Mouse (Mus musculus) B cell, adult (primary cell): ENCODE measurements around the gene Capn3. TPM values are rescaled to one million over a fixed set of nuclear protein-coding genes. Genes with fewer than 3 reads are reported as not detected.

Source experiments
- total RNA-seq: library from RNA; stranded (reverse); gene quantifications from 4 replicates; pipeline ENCODE4 v1.2.4, GENCODE M21; 2023; ENCODE audit not compliant: inconsistent age

The Capn3 gene
- total RNA-seq: 0.67 to 3.9 TPM (median 1.4 TPM) in 4 replicates

DNA sequence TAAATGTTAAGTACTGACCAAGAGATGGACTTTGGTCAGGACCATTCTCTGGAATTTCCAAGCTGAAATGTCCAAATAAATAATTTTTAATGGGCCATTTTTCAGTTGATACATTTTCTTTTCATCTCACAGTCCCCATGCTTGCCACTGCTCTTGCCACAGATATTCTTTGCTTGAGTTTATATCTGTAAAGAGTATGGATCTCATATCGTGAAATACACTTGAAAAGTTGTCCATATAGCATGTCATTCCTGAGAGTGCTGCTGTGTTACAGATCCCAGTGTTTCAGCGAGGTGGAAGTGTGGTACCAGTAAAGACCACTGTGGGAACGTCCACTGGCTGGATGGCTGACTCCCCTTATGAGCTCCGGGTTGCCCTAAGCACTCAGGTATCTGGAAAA is at the start of gene Capn3:
Gene Capn3 (plus strand): TSS at position 301 of the 400 bp plus-strand sequence.

Other genes with a start within 250 kb of the Capn3 start
- gene Pla2g4e, start 210.7 kb upstream of the Capn3 start, total RNA-seq: not detected in 4 replicates
- not detected in 4 replicates for gene Pla2g4d, start 166.8 kb upstream of the Capn3 start, total RNA-seq
- 0.22 to 0.36 TPM (median 0.26 TPM) in 3 of 4 replicates, not detected in the other for gene Pla2g4f, start 141.9 kb upstream of the Capn3 start, total RNA-seq
- gene Vps39, start 102.9 kb upstream of the Capn3 start, total RNA-seq: 60.1 to 85.2 TPM (median 71.0 TPM) in 4 replicates
- 38.4 to 47.2 TPM (median 46.1 TPM) in 4 replicates for gene Ganc, start 52.1 kb upstream of the Capn3 start, total RNA-seq
- 47.0 to 54.0 TPM (median 52.7 TPM) in 4 replicates for gene Tmem87a, start 51.9 kb upstream of the Capn3 start, total RNA-seq
- gene Zfp106, start 107.8 kb downstream of the Capn3 start, total RNA-seq: 116 to 127 TPM (median 121 TPM) in 4 replicates
- gene Snap23, start 111.7 kb downstream of the Capn3 start, total RNA-seq: 38.3 to 58.7 TPM (median 46.8 TPM) in 4 replicates
- 17.3 to 27.2 TPM (median 19.6 TPM) in 4 replicates for gene Haus2, start 153.4 kb downstream of the Capn3 start, total RNA-seq
- gene Lrrc57, start 153.5 kb downstream of the Capn3 start, total RNA-seq: 25.7 to 31.7 TPM (median 28.6 TPM) in 4 replicates
- gene Stard9, start 173.1 kb downstream of the Capn3 start, total RNA-seq: 0.30 to 0.54 TPM (median 0.45 TPM) in 4 replicates